Mouse (Mus musculus) liver, embryonic 12.5 days (tissue): ENCODE data around the gene Tbce. TPM values are rescaled to one million over a fixed set of nuclear protein-coding genes. Genes with fewer than 3 reads are reported as not detected.
"Not testable (repeated sequence)": the region's sequence is repeated elsewhere in the genome, so short reads cannot be mapped to it uniquely, and the experiment has no call there.

ENCODE experiments used
- ATAC-seq: fragments of 200-750 bp; cut with Nextera tagmentation; 2 replicates; pipeline ENCODE4 v1.8.0; 2017; ENCODE audit warnings: moderate number of reproducible peaks, mild to moderate bottlenecking, moderate library complexity
- H3K27ac ChIP-seq: fragments of 300-500 bp; sonication (generic); 2 replicates; pipeline ENCODE4 v1.5.1; 2016; ENCODE audit warnings: mild to moderate bottlenecking
- H3K27me3 ChIP-seq: fragments of 300-500 bp; sonication (generic); replicated peaks from 2 replicates; pipeline ENCODE4 v1.6.1; 2016; ENCODE audit warnings: mild to moderate bottlenecking, moderate library complexity
- H3K36me3 ChIP-seq: fragments of 300-500 bp; sonication (generic); 2 replicates; pipeline ENCODE4 v1.6.1; 2016; ENCODE audit warnings: mild to moderate bottlenecking, moderate library complexity
- H3K4me1 ChIP-seq: fragments of 300-500 bp; sonication (generic); 2 replicates; pipeline ENCODE4 v1.6.1; 2016
- H3K4me2 ChIP-seq: fragments of 300-500 bp; sonication (generic); 2 replicates; pipeline ENCODE4 v1.6.1; 2016; ENCODE audit warnings: mild to moderate bottlenecking, moderate library complexity
- H3K4me3 ChIP-seq: fragments of 300-500 bp; sonication (generic); 2 replicates; pipeline ENCODE4 v1.5.1; 2016; ENCODE audit warnings: mild to moderate bottlenecking, moderate library complexity
- H3K9ac ChIP-seq: fragments of 300-500 bp; sonication (generic); 2 replicates; pipeline ENCODE4 v1.6.1; 2016; ENCODE audit warnings: mild to moderate bottlenecking, moderate library complexity
- H3K9me3 ChIP-seq: fragments of 300-500 bp; sonication (generic); replicated peaks from 2 replicates; pipeline ENCODE4 v1.6.1; 2016; ENCODE audit warnings: mild to moderate bottlenecking, moderate library complexity
- WGBS: fragments of 180-500 bp; shearing (Covaris S2); methylation state at CpG from one replicate; pipeline ENCODE4 v1.1.7; 2016; ENCODE audit not compliant: insufficient replicate concordance; 5-methylcytosine and 5-hydroxymethylcytosine counted together
- polyA plus RNA-seq: library from polyadenylated mRNA; unstranded; fragments of >200 nt; fragmentation: Nextera tagmentation; extraction: Ambion mirVana; gene quantifications from 2 replicates; pipeline ENCODE4 v1.2.1, GENCODE M21; 2016

Tbce gene
- polyA plus RNA-seq, 1 experiment from 2014 or later = 38.7 TPM

GRCm38 (mm10) chr13:14062209-14063012, 23.0 kb upstream of the Tbce start:
- no peaks in the 10 kb centered on the region for H3K27me3 ChIP-seq
- under 1% methylated on average over 11 of the region's 11 CpGs for WGBS
- H3K9ac ChIP-seq = peak overlapping the region; percentile 85
- H3K9me3 ChIP-seq = no peaks in the 10 kb centered on the region
- H3K4me2 ChIP-seq = peak overlapping the region; percentile 84
- H3K4me1 ChIP-seq = peaks cover 34% of the 10 kb centered on the region
- peaks cover 11% of the 10 kb centered on the region for H3K36me3 ChIP-seq
- H3K27ac ChIP-seq = peak overlapping the region; percentile 82
- no peak for ATAC-seq
- peak overlapping the region; percentile 100 for H3K4me3 ChIP-seq

DNA sequence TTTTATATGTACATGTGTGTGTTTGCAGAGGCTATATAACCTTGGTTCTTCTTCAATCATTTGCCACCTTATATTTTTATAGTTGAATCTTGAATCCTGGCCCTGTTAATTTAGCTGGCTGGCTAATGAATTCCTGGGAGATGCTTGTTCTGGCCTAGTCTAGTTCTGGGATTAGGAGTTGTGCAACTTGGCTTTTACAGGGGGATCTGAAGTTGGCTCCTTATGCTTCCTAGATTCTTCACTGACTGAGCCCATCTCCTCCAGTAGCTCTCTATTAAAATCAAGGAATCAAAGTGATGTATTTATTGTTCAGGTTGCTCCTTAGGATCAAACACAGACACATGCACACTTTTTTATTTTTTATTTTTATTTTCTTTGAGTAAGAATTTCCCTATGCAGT, 20.1 kb upstream of the Tbce start:
- no peak overlapping the region for H3K4me3 ChIP-seq
- H3K9me3 ChIP-seq = no peaks in the 10 kb centered on the region
- H3K27ac ChIP-seq = no peak overlapping the region
- peaks cover 19% of the 10 kb centered on the region for H3K4me1 ChIP-seq
- no peaks in the 10 kb centered on the region for H3K27me3 ChIP-seq
- no peak for ATAC-seq
- peaks cover 28% of the 10 kb centered on the region for H3K36me3 ChIP-seq
- no peak overlapping the region for H3K4me2 ChIP-seq
- no peak overlapping the region for H3K9ac ChIP-seq

DNA sequence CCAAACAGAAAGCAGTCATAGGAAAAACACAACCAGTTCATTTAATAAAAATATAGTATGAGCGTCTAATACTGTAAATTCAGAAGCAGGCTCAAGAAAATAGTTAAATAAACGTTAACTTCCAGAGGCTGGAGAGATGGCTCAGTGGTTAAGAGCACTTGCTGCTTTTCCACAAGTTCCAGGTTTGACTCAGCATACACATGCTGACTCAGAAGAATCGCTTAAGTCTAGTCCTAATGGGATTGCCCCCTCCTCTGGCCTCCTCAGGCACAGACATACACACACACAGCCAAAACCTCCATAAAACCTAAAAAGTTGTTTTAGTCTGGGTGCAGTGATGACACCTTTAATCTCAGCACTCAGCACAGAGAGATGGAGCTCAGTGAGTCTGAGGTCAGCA, 17.4 kb upstream of the Tbce start:
- 79% methylated on average over 3 of the region's 3 CpGs for WGBS
- Histone ChIP-seq H3K4me1 (peaks cover 12% of the 10 kb centered on the region), H3K9me3 (no peaks in the 10 kb centered on the region)

GRCm38 (mm10) chr13:14049878-14050277, 10.4 kb upstream of the Tbce start:
- Histone ChIP-seq H3K27ac (no peak overlapping the region), H3K4me3 (no peak overlapping the region)
- WGBS = 36% methylated on average over 1 of the region's 1 CpGs

More for the DNA sequence above, 17.4 kb upstream of the Tbce start:
- no peak overlapping the region for H3K9ac ChIP-seq
- no peak overlapping the region for H3K27ac ChIP-seq
- no peak for ATAC-seq
- H3K27me3 ChIP-seq = no peaks in the 10 kb centered on the region
- H3K4me2 ChIP-seq = no peak overlapping the region
- peaks cover 54% of the 10 kb centered on the region for H3K36me3 ChIP-seq
- H3K4me3 ChIP-seq = no peak overlapping the region

GRCm38 (mm10) chr13:14044521-14044920, 5.1 kb upstream of the Tbce start:
- 41% methylated on average over 2 of the region's 2 CpGs for WGBS

More at GRCm38 (mm10) chr13:14049878-14050277, 10.4 kb upstream of the Tbce start:
- Histone ChIP-seq H3K4me1 (no peaks in the 10 kb centered on the region), H3K36me3 (peaks cover 68% of the 10 kb centered on the region), H3K27me3 (no peaks in the 10 kb centered on the region), H3K4me2 (no peak overlapping the region), H3K9me3 (no peaks in the 10 kb centered on the region), H3K9ac (no peak overlapping the region)
- ATAC-seq = no peak

GRCm38 (mm10) chr13:14043851-14044250, 4.4 kb upstream of the Tbce start:
- Histone ChIP-seq H3K9ac (no peak overlapping the region), H3K4me3 (no peak overlapping the region), H3K27ac (no peak overlapping the region), H3K9me3 (no peaks in the 10 kb centered on the region), H3K4me1 (peaks cover 14% of the 10 kb centered on the region), H3K36me3 (peaks cover 14% of the 10 kb centered on the region), H3K4me2 (no peak overlapping the region), H3K27me3 (no peaks in the 10 kb centered on the region)
- no peak for ATAC-seq

More at GRCm38 (mm10) chr13:14044521-14044920, 5.1 kb upstream of the Tbce start:
- H3K9me3 ChIP-seq = no peaks in the 10 kb centered on the region
- H3K27ac ChIP-seq = no peak overlapping the region
- H3K4me1 ChIP-seq = peaks cover 13% of the 10 kb centered on the region
- no peak overlapping the region for H3K9ac ChIP-seq
- H3K27me3 ChIP-seq = no peaks in the 10 kb centered on the region
- ATAC-seq = no peak
- H3K36me3 ChIP-seq = peaks cover 21% of the 10 kb centered on the region
- H3K4me2 ChIP-seq = no peak overlapping the region
- H3K4me3 ChIP-seq = no peak overlapping the region

DNA sequence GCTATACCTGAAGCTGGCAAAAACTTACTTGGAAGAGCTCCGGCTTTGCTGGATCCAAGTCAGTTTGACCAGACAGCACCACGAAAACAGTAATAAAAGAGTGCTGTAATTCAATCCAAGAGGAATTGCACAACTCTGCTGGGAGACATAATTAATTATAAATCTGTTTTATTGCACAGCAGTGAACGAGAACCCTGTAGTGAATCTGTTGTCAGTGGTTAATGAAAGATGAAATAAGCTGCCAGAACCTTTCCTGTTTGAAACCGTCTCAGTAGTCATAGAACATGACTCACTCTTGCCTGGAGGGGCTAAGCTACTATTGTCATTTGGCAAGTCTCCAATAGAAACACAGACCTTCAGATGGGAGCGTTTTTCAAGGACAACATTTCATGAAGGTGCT, 748 bp upstream of the Tbce start:
- no peaks in the 10 kb centered on the region for H3K9me3 ChIP-seq

DNA sequence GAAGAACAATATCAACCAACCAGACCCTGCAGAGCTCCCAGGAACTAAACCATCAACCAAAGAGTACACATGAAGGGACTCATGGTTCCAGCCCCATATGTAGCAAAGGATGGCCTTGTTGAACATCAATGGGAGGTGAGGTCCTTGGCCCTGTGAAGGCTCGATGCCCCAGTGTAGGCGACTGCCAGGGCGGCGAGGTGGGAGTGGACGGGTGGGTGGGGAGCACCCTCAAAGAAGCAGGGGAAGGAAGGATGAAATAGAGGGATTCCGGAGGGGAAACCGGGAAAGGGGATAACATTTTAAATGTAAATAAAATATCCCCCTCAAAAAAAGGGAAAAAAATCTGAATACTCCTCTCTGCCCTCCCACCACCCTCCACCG, 537 bp downstream of the Tbce start:
- H3K4me1 ChIP-seq = peaks cover 53% of the 10 kb centered on the region
- no peaks in the 10 kb centered on the region for H3K9me3 ChIP-seq
- peaks cover 9% of the 10 kb centered on the region for H3K36me3 ChIP-seq
- H3K27me3 ChIP-seq = no peaks in the 10 kb centered on the region
- H3K27ac ChIP-seq = peak overlapping the region; percentile 96
- H3K4me2 ChIP-seq = peak overlapping the region; percentile 93
- ATAC-seq = peak; percentile 32
- H3K4me3 ChIP-seq = peak overlapping the region; percentile 82
- WGBS = under 1% methylated on average over 8 of the region's 8 CpGs
- peak overlapping the region; percentile 88 for H3K9ac ChIP-seq

More for the DNA sequence above, 748 bp upstream of the Tbce start:
- H3K36me3 ChIP-seq = peaks cover 9% of the 10 kb centered on the region
- peak overlapping the region; percentile 96 for H3K27ac ChIP-seq
- H3K4me1 ChIP-seq = peaks cover 42% of the 10 kb centered on the region
- no peaks in the 10 kb centered on the region for H3K27me3 ChIP-seq
- 46% methylated on average over 5 of the region's 5 CpGs for WGBS
- no peak for ATAC-seq
- H3K9ac ChIP-seq = peak overlapping the region; percentile 88
- peak overlapping the region; percentile 82 for H3K4me3 ChIP-seq
- peak overlapping the region; percentile 93 for H3K4me2 ChIP-seq

- no peak overlapping the region for H3K4me3 ChIP-seq
- H3K27me3 ChIP-seq = no peaks in the 10 kb centered on the region
- H3K27ac ChIP-seq = peak overlapping the region; percentile 58
- peaks cover 78% of the 10 kb centered on the region for H3K4me1 ChIP-seq
- 85% methylated on average over 11 of the region's 11 CpGs for WGBS
- no peak overlapping the region for H3K4me2 ChIP-seq
- H3K9me3 ChIP-seq = no peaks in the 10 kb centered on the region
- no peak for ATAC-seq
- peaks cover 9% of the 10 kb centered on the region for H3K36me3 ChIP-seq
- H3K9ac ChIP-seq = no peak overlapping the region
Measured at GRCm38 (mm10) chr13:14035875-14036630, 3.4 kb downstream of the Tbce start.

GRCm38 (mm10) chr13:14035352-14035751, 4.1 kb downstream of the Tbce start:
- H3K9me3 ChIP-seq, H3K9ac ChIP-seq, H3K4me3 ChIP-seq, H3K4me2 ChIP-seq, H3K36me3 ChIP-seq, H3K27me3 ChIP-seq, ATAC-seq: not testable (repeated sequence)
- H3K4me1 ChIP-seq = peaks cover 79% of the 10 kb centered on the region
- H3K27ac ChIP-seq = peak overlapping the region; percentile 94
- WGBS = 71% methylated on average over 3 of the region's 3 CpGs

GRCm38 (mm10) chr13:14034073-14034348, 5.4 kb downstream of the Tbce start:
- Histone ChIP-seq H3K27ac (peak overlapping the region; percentile 94), H3K9ac (peak overlapping the region; percentile 61), H3K36me3 (peaks cover 13% of the 10 kb centered on the region), H3K27me3 (no peaks in the 10 kb centered on the region), H3K4me1 (peaks cover 88% of the 10 kb centered on the region), H3K4me2 (peak overlapping the region; percentile 56), H3K4me3 (no peak overlapping the region), H3K9me3 (no peaks in the 10 kb centered on the region)
- ATAC-seq = peak; percentile 83

DNA sequence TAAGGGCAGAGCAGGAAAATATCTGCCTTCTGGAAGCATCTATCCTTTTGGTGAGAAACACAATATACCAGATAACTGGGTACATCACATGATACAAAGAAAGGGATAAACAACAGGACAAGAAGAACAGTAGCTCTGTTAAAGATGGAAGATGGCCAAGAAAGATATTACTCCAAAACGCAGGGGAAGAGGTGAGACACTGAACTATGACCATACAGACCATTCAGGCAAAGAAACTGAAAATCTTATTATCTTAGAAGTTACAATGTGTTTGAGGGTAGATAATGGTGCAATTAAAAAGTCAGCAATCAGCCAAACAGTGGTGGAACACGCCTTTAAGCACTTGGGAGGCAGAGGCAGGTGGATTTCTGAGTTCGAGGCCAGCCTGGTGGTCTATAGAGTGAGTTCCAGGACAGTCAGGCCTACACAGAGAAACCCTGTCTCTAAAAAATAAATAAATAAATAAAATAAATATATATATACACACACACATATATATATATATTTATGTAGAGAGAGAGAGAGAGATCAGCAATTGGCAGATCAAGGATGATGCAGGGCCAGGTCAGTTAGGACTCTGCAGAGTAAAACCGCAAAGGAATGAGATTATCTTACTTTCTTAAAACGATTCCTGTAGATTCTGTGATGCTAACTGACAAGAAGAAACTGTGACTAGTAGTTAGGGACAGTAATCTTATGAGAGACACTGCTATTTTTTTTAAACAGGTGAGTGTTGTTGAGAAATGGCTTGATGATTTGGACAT, 5.9 kb downstream of the Tbce start:
- H3K27me3 ChIP-seq = no peaks in the 10 kb centered on the region
- H3K27ac ChIP-seq = peak overlapping the region; percentile 94
- H3K4me1 ChIP-seq = peaks cover 86% of the 10 kb centered on the region
- H3K36me3 ChIP-seq = peaks cover 17% of the 10 kb centered on the region
- no peaks in the 10 kb centered on the region for H3K9me3 ChIP-seq
- H3K4me3 ChIP-seq = no peak overlapping the region
- H3K9ac ChIP-seq = peak overlapping the region; percentile 56; the same call in 1 of the 2 replicates
- WGBS = 22% methylated on average over 5 of the region's 5 CpGs
- peak overlapping the region; percentile 56 for H3K4me2 ChIP-seq
- ATAC-seq = peak; percentile 75
